Mouse (Mus musculus) intestine, embryonic 14.5 days (tissue): ENCODE data around the gene Gm12258. TPM values are rescaled to one million over a fixed set of nuclear protein-coding genes. Genes with fewer than 3 reads are reported as not detected.
"Not testable (repeated sequence)": the region's sequence is repeated elsewhere in the genome, so short reads cannot be mapped to it uniquely, and the experiment has no call there.

Experiments
- ATAC-seq: fragments of 200-750 bp; cut with Nextera tagmentation; replicated peaks from 2 replicates; pipeline ENCODE4 v1.8.0; 2017; ENCODE audit warnings: low read depth, moderate number of reproducible peaks, moderate TSS enrichment, moderate library complexity; ENCODE audit not compliant: low FRiP score, low TSS enrichment
- DNase-seq: peaks from one replicate; pipeline ENCODE4 v3.0.0-alpha.2; 2018; ENCODE audit warnings: low spot score
- H3K27ac ChIP-seq: fragments of 300-500 bp; sonication (generic); 2 replicates; pipeline ENCODE4 v1.5.1; 2014; ENCODE audit warnings: low read depth, mild to moderate bottlenecking, control low read depth
- H3K27me3 ChIP-seq: fragments of 300-500 bp; sonication (generic); replicated peaks from 2 replicates; pipeline ENCODE4 v1.6.1; 2014; ENCODE audit warnings: low read length, control low read depth; ENCODE audit not compliant: control insufficient read depth, insufficient read depth
- H3K36me3 ChIP-seq: fragments of 300-500 bp; sonication (generic); 2 replicates; pipeline ENCODE4 v1.6.1; 2014; ENCODE audit warnings: low read length, control low read depth; ENCODE audit not compliant: control insufficient read depth, insufficient read depth
- H3K4me1 ChIP-seq: fragments of 300-500 bp; sonication (generic); replicated peaks from 2 replicates; pipeline ENCODE4 v1.6.1; 2014; ENCODE audit warnings: low read length, control low read depth, mixed read lengths; ENCODE audit not compliant: control insufficient read depth, insufficient read depth
- H3K4me2 ChIP-seq: fragments of 300-500 bp; sonication (generic); 2 replicates; pipeline ENCODE4 v1.6.1; 2014; ENCODE audit warnings: low read length
- H3K4me3 ChIP-seq: fragments of 300-500 bp; sonication (generic); 2 replicates; pipeline ENCODE4 v1.5.1; 2014; ENCODE audit warnings: low read depth, low read length, control low read depth, mixed read lengths
- H3K9ac ChIP-seq: fragments of 300-500 bp; sonication (generic); 2 replicates; pipeline ENCODE4 v1.6.1; 2014; ENCODE audit warnings: mild to moderate bottlenecking, low read length
- H3K9me3 ChIP-seq: fragments of 300-500 bp; sonication (generic); 2 replicates; pipeline ENCODE4 v1.6.1; 2016; ENCODE audit warnings: low read length, control low read depth; ENCODE audit not compliant: control insufficient read depth
- WGBS: fragments of 180-500 bp; shearing (Covaris S2); extraction: QIAGEN DNeasy Blood & Tissue Kit; methylation state at CpG from one replicate; pipeline ENCODE4 v1.1.7; 2014; 5-methylcytosine and 5-hydroxymethylcytosine counted together
- polyA plus RNA-seq: library from polyadenylated mRNA; unstranded; fragments of >200 nt; fragmentation: Nextera tagmentation; extraction: Ambion mirVana; gene quantifications from 2 replicates; pipeline ENCODE4 v1.2.1, GENCODE M21; 2014

The Gm12258 gene
- polyA plus RNA-seq, result 9.4 and 10.6 TPM in 2 replicates

- H3K27me3 ChIP-seq, result no peaks in the 10 kb centered on the region
- DNase-seq (peak; percentile 88), ATAC-seq (peak; percentile 100)
- H3K4me3 ChIP-seq, result peak within 1 kb of the TSS; percentile 85
- peak within 1 kb of the TSS; percentile 79 for H3K9ac ChIP-seq
- peaks cover 23% of the 10 kb centered on the region for H3K36me3 ChIP-seq
- H3K9me3 ChIP-seq, result no peaks in the 10 kb centered on the region
- H3K4me1 ChIP-seq, result peaks cover 6% of the 10 kb centered on the region
- peak within 1 kb of the TSS; percentile 84 for H3K4me2 ChIP-seq
- WGBS, result under 1% methylated on average over 24 of the region's 24 CpGs
- no peak within 1 kb of the TSS for H3K27ac ChIP-seq
Measured at GRCm38 (mm10) chr11:58846919-58847461, at the start of gene Gm12258. Gm12258 (plus strand) TSS chr11:58847158.

DNA sequence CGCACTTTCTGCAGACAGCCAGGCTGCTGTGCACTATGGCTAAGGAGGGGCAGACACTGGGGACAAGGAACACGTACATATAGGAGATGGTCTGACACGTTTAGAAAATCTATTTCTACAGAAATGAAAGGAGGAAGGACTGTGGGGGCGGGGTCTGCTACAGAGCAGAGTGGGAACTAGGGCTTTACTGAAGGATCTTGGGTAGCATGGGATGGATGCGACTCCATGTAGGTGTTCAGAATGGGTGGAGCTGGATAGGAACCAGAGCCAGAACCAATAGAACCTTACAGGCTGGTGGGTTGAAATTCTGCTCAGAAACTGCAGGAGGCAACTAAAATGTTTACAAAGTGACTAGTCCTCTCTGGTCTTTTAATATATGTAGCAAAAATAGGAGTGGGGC is 47.2 kb upstream of the Gm12258 start:
- Histone ChIP-seq H3K27ac (no peak overlapping the region), H3K4me1 (peaks cover 11% of the 10 kb centered on the region), H3K4me2 (no peak overlapping the region), H3K27me3 (no peaks in the 10 kb centered on the region), H3K9ac (no peak overlapping the region), H3K36me3 (no peaks in the 10 kb centered on the region), H3K9me3 (no peaks in the 10 kb centered on the region), H3K4me3 (no peak overlapping the region)
- WGBS, result 76% methylated on average over 5 of the region's 5 CpGs
- DNase-seq (no peak), ATAC-seq (no peak)

DNA sequence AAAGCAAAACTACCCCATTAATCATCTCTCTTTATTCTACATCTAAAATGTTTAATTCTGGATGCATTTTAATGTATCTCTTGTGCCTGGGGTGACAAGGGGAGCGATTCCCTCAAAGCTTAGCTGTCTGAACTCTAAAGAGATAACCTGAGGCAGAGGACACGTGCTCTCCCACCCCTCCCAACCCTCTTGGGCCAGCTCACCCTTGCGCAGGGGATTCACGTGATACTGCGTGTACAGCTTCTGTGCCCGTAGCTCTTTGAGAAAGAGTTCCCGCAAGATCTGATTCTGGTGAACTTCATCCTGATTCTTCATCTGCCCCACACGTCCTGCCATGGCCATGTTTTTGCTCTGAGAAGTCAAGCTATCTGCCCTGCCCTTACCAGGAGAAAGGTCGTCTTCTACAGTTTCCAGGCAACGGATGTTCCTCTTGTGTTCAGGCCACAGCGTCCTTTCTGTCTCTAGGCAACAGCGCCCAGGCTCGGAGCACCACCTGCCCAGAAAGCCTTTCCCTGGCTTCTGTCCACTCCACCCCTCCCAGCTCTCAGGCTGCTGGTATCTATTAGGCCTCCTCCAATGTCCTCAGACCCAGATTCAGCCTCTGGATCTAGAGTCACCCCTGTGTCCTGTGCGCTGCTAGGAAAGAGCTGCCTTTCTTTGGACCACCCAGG is 45.3 kb upstream of the Gm12258 start, which contains the start of gene Fam183b:
TSS of gene Fam183b (minus strand) at position 403 of the 671 bp plus-strand sequence.
- no peak within 1 kb of the TSS for H3K9ac ChIP-seq
- H3K9me3 ChIP-seq, result no peaks in the 10 kb centered on the region
- ATAC-seq (peak; percentile 70), DNase-seq (peak; percentile 68)
- 16% methylated on average over 14 of the region's 14 CpGs for WGBS
- peak within 1 kb of the TSS; percentile 36 for H3K4me2 ChIP-seq
- no peaks in the 10 kb centered on the region for H3K27me3 ChIP-seq
- H3K27ac ChIP-seq, result peak within 1 kb of the TSS; percentile 34; the same call in 1 of the 2 replicates
- no peak within 1 kb of the TSS for H3K4me3 ChIP-seq
- no peaks in the 10 kb centered on the region for H3K36me3 ChIP-seq
- peaks cover 11% of the 10 kb centered on the region for H3K4me1 ChIP-seq

DNA sequence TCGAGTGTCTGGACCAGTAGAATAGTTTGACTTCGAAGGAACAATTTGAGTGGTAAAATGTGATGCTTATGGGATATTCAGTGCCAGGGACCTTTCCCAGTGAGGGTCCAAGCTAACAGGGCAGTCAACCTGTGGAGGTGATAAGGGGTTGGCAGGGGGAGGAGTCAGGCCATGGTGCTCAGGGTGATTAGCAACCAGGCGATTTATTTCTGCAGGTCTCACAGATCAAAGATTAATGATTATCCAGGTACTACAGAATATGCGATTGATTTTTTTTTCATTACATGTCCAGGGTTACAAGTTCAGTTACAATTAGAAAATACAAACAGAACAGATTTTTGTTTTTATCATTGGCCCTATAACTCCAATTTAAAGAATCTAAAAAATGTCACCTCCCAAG is 43.1 kb upstream of the Gm12258 start:
- no peak overlapping the region for H3K9ac ChIP-seq
- H3K27me3 ChIP-seq, result no peaks in the 10 kb centered on the region
- H3K9me3 ChIP-seq, result no peaks in the 10 kb centered on the region
- ATAC-seq (no peak), DNase-seq (no peak)
- no peaks in the 10 kb centered on the region for H3K36me3 ChIP-seq
- 0 out of 2 replicates have a peak overlapping the region, but pooled peaks have one; percentile 11 for H3K4me2 ChIP-seq
- H3K4me1 ChIP-seq, result peaks cover 11% of the 10 kb centered on the region
- 33% methylated on average over 4 of the region's 4 CpGs for WGBS
- no peak overlapping the region for H3K4me3 ChIP-seq
- peak overlapping the region; percentile 54; the same call in 1 of the 2 replicates for H3K27ac ChIP-seq

DNA sequence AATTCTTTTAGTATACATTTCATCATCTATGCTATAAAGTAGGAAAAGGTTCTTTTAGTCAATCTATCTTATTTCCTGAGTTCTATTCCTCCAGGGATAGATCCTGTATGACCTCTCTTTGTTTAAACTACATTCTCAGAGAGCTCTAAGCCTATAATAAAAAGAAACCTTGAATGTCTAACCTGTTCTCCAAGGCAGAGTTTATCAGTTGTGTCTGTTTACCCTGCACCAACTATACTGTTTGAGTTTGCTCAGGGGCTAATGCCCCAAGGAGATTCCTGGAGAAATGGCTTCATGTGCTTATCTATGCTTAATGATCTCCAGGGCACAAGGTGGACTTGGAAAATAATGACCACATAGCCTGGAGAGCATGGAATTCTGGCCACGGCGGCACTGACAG is 42.6 kb upstream of the Gm12258 start:
- Histone ChIP-seq H3K4me3 (no peak overlapping the region), H3K27me3 (no peaks in the 10 kb centered on the region)
- WGBS, result 34% methylated on average over 2 of the region's 2 CpGs

GRCm38 (mm10) chr11:58812001-58812400 is 35.0 kb upstream of the Gm12258 start:
- Histone ChIP-seq H3K27me3 (no peaks in the 10 kb centered on the region), H3K4me1 (no peaks in the 10 kb centered on the region), H3K9me3 (no peaks in the 10 kb centered on the region), H3K27ac (no peak overlapping the region), H3K36me3 (no peaks in the 10 kb centered on the region), H3K4me2 (no peak overlapping the region), H3K4me3 (no peak overlapping the region), H3K9ac (no peak overlapping the region)
- no peak for DNase-seq
- ATAC-seq, result no peak
- 4% methylated on average over 1 of the region's 1 CpGs for WGBS

More for the DNA sequence above, 42.6 kb upstream of the Gm12258 start:
- H3K9me3 ChIP-seq, result no peaks in the 10 kb centered on the region
- no peak overlapping the region for H3K9ac ChIP-seq
- H3K4me2 ChIP-seq, result 0 out of 2 replicates have a peak overlapping the region, but pooled peaks have one; percentile 11
- DNase-seq, result no peak
- no peaks in the 10 kb centered on the region for H3K36me3 ChIP-seq
- peak; percentile 80 for ATAC-seq
- peaks cover 11% of the 10 kb centered on the region for H3K4me1 ChIP-seq
- H3K27ac ChIP-seq, result peak overlapping the region; percentile 47; the same call in 1 of the 2 replicates

DNA sequence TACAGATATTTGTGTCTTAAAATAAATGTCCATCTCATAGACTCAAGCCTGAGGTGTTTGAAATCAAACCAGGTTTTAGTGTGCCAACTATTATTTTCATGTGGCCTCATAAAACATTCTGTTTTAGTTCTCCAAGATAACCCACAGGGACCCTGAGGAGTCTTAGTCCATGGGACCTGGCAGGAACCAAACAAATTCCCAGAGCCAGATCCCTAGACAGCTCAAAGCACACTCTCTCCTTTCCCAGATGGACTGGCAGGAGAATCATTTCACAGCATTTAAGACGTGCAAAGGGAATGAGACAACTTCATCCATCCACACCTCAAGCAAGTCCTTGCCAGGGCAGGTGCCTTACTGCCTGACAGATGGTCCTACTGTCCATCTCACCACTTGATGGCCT is 32.3 kb upstream of the Gm12258 start, which contains the start of gene Olfr313:
TSS of gene Olfr313 (plus strand) at position 301 of the 400 bp plus-strand sequence.
- 54% methylated on average over 1 of the region's 1 CpGs for WGBS
- H3K4me2 ChIP-seq, ATAC-seq, DNase-seq, H3K27ac ChIP-seq, H3K9me3 ChIP-seq, H3K27me3 ChIP-seq, H3K36me3 ChIP-seq, H3K4me3 ChIP-seq, H3K4me1 ChIP-seq, H3K9ac ChIP-seq: not testable (repeated sequence)

GRCm38 (mm10) chr11:58815676-58816075 is 31.3 kb upstream of the Gm12258 start:
- ATAC-seq (no peak), DNase-seq (no peak)
- WGBS, result 79% methylated on average over 1 of the region's 1 CpGs
- Histone ChIP-seq H3K4me2 (no peak overlapping the region), H3K9me3 (no peaks in the 10 kb centered on the region), H3K36me3 (no peaks in the 10 kb centered on the region), H3K4me3 (no peak overlapping the region), H3K4me1 (no peaks in the 10 kb centered on the region), H3K27me3 (no peaks in the 10 kb centered on the region), H3K27ac (no peak overlapping the region), H3K9ac (no peak overlapping the region)
